In genomic region chr14:55855101-55855561, GRCm38 (mm10) we compare ENCODE assay signal across 8 mouse cellular contexts. TPM values are rescaled to one million over a fixed set of nuclear protein-coding genes. Genes with fewer than 3 reads are reported as not detected.
DNase-seq lines count a peak whose midpoint lies in the region; ATAC-seq and TF ChIP-seq lines count a peak whose summit lies in the region.

No protein-coding gene starts in this region.

- TF ChIP-seq CTCF in heart, adult 2 months (IDR thresholded peaks at IDR 0.05) = no peak

- peak overlapping the region; percentile 73 for H3K4me2 ChIP-seq in kidney, embryonic 14.5 days (replicated peaks; ENCODE audit: low read depth, low read length)

- H3K4me1 ChIP-seq in heart, adult 2 months (ENCODE audit: control insufficient read depth, insufficient read depth, low read length) = peaks cover 11% of the 10 kb centered on the region
- peaks cover 36% of the 10 kb centered on the region for H3K4me1 ChIP-seq in kidney, embryonic 14.5 days (ENCODE audit: control insufficient read depth, insufficient read depth, low read length)

- no peak for TF ChIP-seq EP300 in heart, adult 2 months (IDR thresholded peaks at IDR 0.05; ENCODE audit: insufficient read depth, low read depth, low read length)

- WGBS in heart, adult 2 months = 21% methylated on average over 4 of the region's 4 CpGs
- WGBS in kidney, embryonic 14.5 days = 1% methylated on average over 4 of the region's 4 CpGs

- H3K9ac ChIP-seq in heart, adult 2 months (ENCODE audit: low read depth, low read length) = peak overlapping the region; percentile 86
- H3K9ac ChIP-seq in kidney, embryonic 14.5 days (ENCODE audit: low read depth, low read length) = peak overlapping the region; percentile 81

- peak overlapping the region; percentile 82 for H3K27ac ChIP-seq in heart, adult 2 months
- H3K27ac ChIP-seq in kidney, embryonic 14.5 days (ENCODE audit: low read depth, low read length) = peak overlapping the region; percentile 97

- no peak for TF ChIP-seq POLR2A in heart, adult 2 months (IDR thresholded peaks at IDR 0.05; ENCODE audit: insufficient read depth, low read depth, low read length)

- H3K4me3 ChIP-seq in heart, adult 2 months = peak overlapping the region; percentile 71
- peak overlapping the region; percentile 66 for H3K4me3 ChIP-seq in kidney, embryonic 14.5 days (ENCODE audit: low read length)

- no peaks in the 10 kb centered on the region for H3K9me3 ChIP-seq in kidney, embryonic 14.5 days (ENCODE audit: control insufficient read depth, low read length)

- no peaks in the 10 kb centered on the region for H3K27me3 ChIP-seq in heart, adult 2 months (ENCODE audit: control insufficient read depth, insufficient read depth, low read length)
- no peaks in the 10 kb centered on the region for H3K27me3 ChIP-seq in kidney, embryonic 14.5 days (ENCODE audit: control insufficient read depth, insufficient read depth, low read length)

- H3K36me3 ChIP-seq in heart, adult 2 months (ENCODE audit: control insufficient read depth, insufficient read depth, low read length) = no peaks in the 10 kb centered on the region
- 0 out of 2 replicates have a peak, but pooled peaks cover 3% of the 10 kb centered on the region for H3K36me3 ChIP-seq in kidney, embryonic 14.5 days (ENCODE audit: control insufficient read depth, insufficient read depth, low read length)

- intact Hi-C loops in heart, adult 2 months (cut with DNase I) = no loop called here

- peak; percentile 33 for ATAC-seq in kidney, embryonic 14.5 days (ENCODE audit: low FRiP score, low TSS enrichment)

- 0 out of 2 replicates have a peak, but pooled peaks cover 3% of the 10 kb centered on the region for H3K79me2 ChIP-seq in heart, adult 2 months (replicated peaks; ENCODE audit: control insufficient read depth, insufficient read depth, low read length)

- peak; percentile 48 for DNase-seq in urinary bladder, postnatal 14 days (ENCODE audit: low spot score)
- no peak for DNase-seq in urinary bladder, adult 2 months (ENCODE audit: low spot score)
- peak; percentile 47 to 49 for DNase-seq in heart, adult 2 months
- DNase-seq in lung, postnatal 14 days = peak; percentile 34
- peak; percentile 72 for DNase-seq in testis, postnatal 10 days (ENCODE audit: low spot score)
- no peak for DNase-seq in T-cell, adult 2 months (ENCODE audit: low spot score)
- no peak for DNase-seq in cerebellum, adult 9-11 months

RNA-seq across cellular contexts. Expression of gene Nynrin, which starts 1.3 kb away (rescaled TPM):
- 6.2 and 11.2 TPM in 2 replicates for polyA plus RNA-seq in urinary bladder, adult 2 months (2012; rRNA removed)
- total RNA-seq in heart, adult 2 months (2021) = 1 to 10 TPM; 6.2 to 6.8 TPM
- polyA plus RNA-seq in heart, adult 2 months (2012; rRNA removed) = 3.5 and 3.8 TPM in 2 replicates
- polyA plus RNA-seq in kidney, embryonic 14.5 days (2014; fragmentation: Nextera tagmentation; extraction: Ambion mirVana) = 11.0 and 15.6 TPM in 2 replicates

RNA-seq across cellular contexts. Expression of gene Cbln3, which starts 29.1 kb away (rescaled TPM):
- 0.22 and 0.45 TPM in 2 replicates for polyA plus RNA-seq in urinary bladder, adult 2 months (2012; rRNA removed)
- under 1 TPM in 1 of 2 experiments, not detected in 1; 0.18 TPM for total RNA-seq in heart, adult 2 months (2021)
- polyA plus RNA-seq in heart, adult 2 months (2012; rRNA removed) = 0.06 TPM in 2 replicates
- polyA plus RNA-seq in kidney, embryonic 14.5 days (2014; fragmentation: Nextera tagmentation; extraction: Ambion mirVana) = 0.23 and 0.31 TPM in 2 replicates

RNA-seq across cellular contexts. Expression of gene Khnyn, which starts 29.6 kb away (rescaled TPM):
- 26.2 and 26.8 TPM in 2 replicates for polyA plus RNA-seq in urinary bladder, adult 2 months (2012; rRNA removed)
- 10 to 100 TPM in 1 of 2 experiments, 1 to 10 TPM in 1; 8.8 to 11.6 TPM for total RNA-seq in heart, adult 2 months (2021)
- 9.3 and 13.3 TPM in 2 replicates for polyA plus RNA-seq in heart, adult 2 months (2012; rRNA removed)
- polyA plus RNA-seq in kidney, embryonic 14.5 days (2014; fragmentation: Nextera tagmentation; extraction: Ambion mirVana) = 7.0 and 9.7 TPM in 2 replicates

RNA-seq across cellular contexts. Expression of gene Nfatc4, which starts 32.2 kb away (rescaled TPM):
- polyA plus RNA-seq in urinary bladder, adult 2 months (2012; rRNA removed) = 37.9 and 44.3 TPM in 2 replicates
- 1 to 10 TPM; 3.6 to 5.1 TPM for total RNA-seq in heart, adult 2 months (2021)
- polyA plus RNA-seq in heart, adult 2 months (2012; rRNA removed) = 6.0 and 7.3 TPM in 2 replicates
- 26.3 and 33.8 TPM in 2 replicates for polyA plus RNA-seq in kidney, embryonic 14.5 days (2014; fragmentation: Nextera tagmentation; extraction: Ambion mirVana)

RNA-seq across cellular contexts. Expression of gene Sdr39u1, which starts 45.0 kb away (rescaled TPM):
- polyA plus RNA-seq in urinary bladder, adult 2 months (2012; rRNA removed) = 54.6 and 63.6 TPM in 2 replicates
- total RNA-seq in heart, adult 2 months (2021) = 100 to 1,000 TPM; 112 to 127 TPM
- polyA plus RNA-seq in heart, adult 2 months (2012; rRNA removed) = 142 and 156 TPM in 2 replicates
- polyA plus RNA-seq in kidney, embryonic 14.5 days (2014; fragmentation: Nextera tagmentation; extraction: Ambion mirVana) = 61.3 and 64.7 TPM in 2 replicates

Comparison
In these comparisons a context has a peak if more than half of its experiments do, and no peak if none do; other contexts are left out.
1. DNase-seq: peak in urinary bladder, postnatal 14 days (single experiment), heart, adult 2 months (2 of 2), lung, postnatal 14 days (single experiment) and testis, postnatal 10 days (single experiment); none in urinary bladder, adult 2 months (single experiment), T-cell, adult 2 months (single experiment) and cerebellum, adult 9-11 months (single experiment).